Mouse (Mus musculus) C2C12 (cell line): ENCODE results near the gene Nfe2.

Experiments used
- CTCF ChIP-seq: IDR thresholded peaks from one replicate; pipeline ENCODE4 v1.5.1; 2011; ENCODE audit not compliant: control insufficient read depth, insufficient read depth, insufficient read length
- MAX ChIP-seq: IDR thresholded peaks from one replicate; pipeline ENCODE4 v1.6.1; 2011; ENCODE audit warnings: mild to moderate bottlenecking, control low read depth
- MYOD1 ChIP-seq: IDR thresholded peaks from one replicate; pipeline ENCODE4 v1.6.1; 2011; ENCODE audit warnings: low read depth; ENCODE audit not compliant: control insufficient read depth, insufficient read length

DNA sequence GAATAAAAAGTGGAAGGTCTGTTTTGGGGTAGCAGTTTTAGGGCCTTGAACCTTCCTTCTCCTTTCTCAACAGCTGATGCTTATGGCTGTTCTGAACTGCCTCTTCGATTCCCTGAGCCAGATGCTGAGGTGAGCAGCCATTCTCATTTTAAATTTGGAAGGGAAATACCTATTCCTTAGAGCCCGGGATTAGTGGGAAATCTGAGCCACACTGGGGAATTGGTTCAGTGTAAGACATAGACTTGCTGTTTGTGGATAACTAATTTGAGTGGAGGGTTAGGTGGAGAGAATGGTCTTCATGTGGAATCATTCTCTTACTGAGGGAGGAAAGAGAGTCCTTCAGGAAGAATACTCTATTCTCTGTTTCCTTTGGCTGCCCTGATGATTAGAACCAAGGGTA, 36.4 kb upstream of the Nfe2 start:
- no peak for TF ChIP-seq CTCF
- TF ChIP-seq MAX: no peak
- no peak for TF ChIP-seq MYOD1
